Mouse (Mus musculus) neural tube, embryonic 13.5 days (tissue): Measurements from ENCODE around the gene A630023A22Rik. TPM values are rescaled to one million over a fixed set of nuclear protein-coding genes. Genes with fewer than 3 reads are reported as not detected.

Source experiments
- ATAC-seq: fragments of 200-750 bp; cut with Nextera tagmentation; 2 replicates; pipeline ENCODE4 v1.8.0; 2017; ENCODE audit warnings: low read depth, mild to moderate bottlenecking, moderate TSS enrichment, moderate library complexity
- H3K27ac ChIP-seq: fragments of 300-500 bp; sonication (generic); replicated peaks from 2 replicates; pipeline ENCODE4 v1.5.1; 2015; ENCODE audit warnings: moderate library complexity, mild to moderate bottlenecking, inconsistent platforms
- H3K27me3 ChIP-seq: fragments of 300-500 bp; sonication (generic); 2 replicates; pipeline ENCODE4 v1.6.1; 2015; ENCODE audit warnings: mild to moderate bottlenecking, inconsistent platforms
- H3K36me3 ChIP-seq: fragments of 300-500 bp; sonication (generic); 2 replicates; pipeline ENCODE4 v1.6.1; 2015; ENCODE audit warnings: mild to moderate bottlenecking, inconsistent platforms
- H3K4me1 ChIP-seq: fragments of 300-500 bp; sonication (generic); replicated peaks from 2 replicates; pipeline ENCODE4 v1.6.1; 2015; ENCODE audit warnings: inconsistent platforms
- H3K4me2 ChIP-seq: fragments of 300-500 bp; sonication (generic); 2 replicates; pipeline ENCODE4 v1.6.1; 2015; ENCODE audit warnings: inconsistent platforms, mild to moderate bottlenecking, moderate library complexity
- H3K4me3 ChIP-seq: fragments of 300-500 bp; sonication (generic); 2 replicates; pipeline ENCODE4 v1.5.1; 2015; ENCODE audit warnings: mild to moderate bottlenecking, inconsistent platforms
- H3K9ac ChIP-seq: fragments of 300-500 bp; sonication (generic); 2 replicates; pipeline ENCODE4 v1.6.1; 2015; ENCODE audit warnings: moderate library complexity, mild to moderate bottlenecking, inconsistent platforms
- H3K9me3 ChIP-seq: fragments of 300-500 bp; sonication (generic); 2 replicates; pipeline ENCODE4 v1.6.1; 2016; ENCODE audit warnings: inconsistent platforms
- WGBS: fragments of 180-500 bp; shearing (Covaris S2); methylation state at CpG from one replicate; pipeline ENCODE4 v1.1.7; 2015; 5-methylcytosine and 5-hydroxymethylcytosine counted together
- polyA plus RNA-seq: library from polyadenylated mRNA; unstranded; fragments of >200 nt; fragmentation: Nextera tagmentation; extraction: Ambion mirVana; gene quantifications from 2 replicates; pipeline ENCODE4 v1.2.1, GENCODE M21; 2015

Gene A630023A22Rik
- polyA plus RNA-seq, 1 experiment from 2014 or later = not detected

DNA sequence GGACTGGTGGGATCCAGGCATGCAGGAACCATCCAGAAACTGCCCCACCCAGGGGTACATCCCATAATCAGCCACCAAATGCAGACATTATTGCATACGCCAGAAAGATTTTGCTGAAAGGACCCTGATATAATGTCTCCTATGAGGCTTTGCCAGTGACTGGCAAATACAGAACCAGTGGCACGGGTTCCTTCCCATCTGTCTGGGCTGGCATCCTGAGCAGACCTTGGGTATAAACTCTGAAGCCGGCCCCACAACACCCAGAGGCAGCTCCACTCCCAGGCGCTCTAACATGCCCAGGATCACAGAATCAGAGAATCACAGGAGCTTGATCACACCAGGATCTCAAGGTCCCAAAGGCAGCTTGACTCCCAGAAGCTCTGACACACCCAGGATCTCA, 11.8 kb upstream of the A630023A22Rik start:
- Histone ChIP-seq H3K36me3 (no peaks in the 10 kb centered on the region), H3K4me2 (no peak overlapping the region), H3K4me3 (no peak overlapping the region), H3K9ac (no peak overlapping the region), H3K27me3 (no peaks in the 10 kb centered on the region), H3K4me1 (no peaks in the 10 kb centered on the region), H3K9me3 (no peaks in the 10 kb centered on the region), H3K27ac (no peak overlapping the region)
- 91% methylated on average over 4 of the region's 4 CpGs for WGBS
- no peak for ATAC-seq

GRCm38 (mm10) chr14:34107594-34107993, 5.0 kb upstream of the A630023A22Rik start:
- Histone ChIP-seq H3K9me3 (no peaks in the 10 kb centered on the region), H3K4me2 (no peak overlapping the region), H3K4me3 (no peak overlapping the region), H3K4me1 (0 out of 2 replicates have a peak, but pooled peaks cover 4% of the 10 kb centered on the region), H3K9ac (no peak overlapping the region), H3K36me3 (no peaks in the 10 kb centered on the region), H3K27ac (no peak overlapping the region), H3K27me3 (no peaks in the 10 kb centered on the region)
- no peak for ATAC-seq
- WGBS = 81% methylated on average over 4 of the region's 4 CpGs

- Histone ChIP-seq H3K4me1 (0 out of 2 replicates have a peak, but pooled peaks cover 4% of the 10 kb centered on the region), H3K4me3 (no peak overlapping the region), H3K27me3 (no peaks in the 10 kb centered on the region), H3K9me3 (no peaks in the 10 kb centered on the region), H3K9ac (no peak overlapping the region), H3K36me3 (no peaks in the 10 kb centered on the region), H3K4me2 (no peak overlapping the region), H3K27ac (no peak overlapping the region)
- WGBS = 57% methylated on average over 12 of the region's 12 CpGs
- no peak for ATAC-seq
Measured at GRCm38 (mm10) chr14:34106389-34107062, 4.0 kb upstream of the A630023A22Rik start.

- H3K4me2 ChIP-seq = no peak overlapping the region
- no peak overlapping the region for H3K4me3 ChIP-seq
- H3K9ac ChIP-seq = no peak overlapping the region
- H3K27me3 ChIP-seq = no peaks in the 10 kb centered on the region
- peak; percentile 43; the same call in 1 of the 2 replicates for ATAC-seq
- no peaks in the 10 kb centered on the region for H3K36me3 ChIP-seq
- no peak overlapping the region for H3K27ac ChIP-seq
- 22% methylated on average over 8 of the region's 8 CpGs for WGBS
- no peaks in the 10 kb centered on the region for H3K9me3 ChIP-seq
- H3K4me1 ChIP-seq = 0 out of 2 replicates have a peak, but pooled peaks cover 4% of the 10 kb centered on the region
Measured at GRCm38 (mm10) chr14:34104892-34105291, 2.3 kb upstream of the A630023A22Rik start.

DNA sequence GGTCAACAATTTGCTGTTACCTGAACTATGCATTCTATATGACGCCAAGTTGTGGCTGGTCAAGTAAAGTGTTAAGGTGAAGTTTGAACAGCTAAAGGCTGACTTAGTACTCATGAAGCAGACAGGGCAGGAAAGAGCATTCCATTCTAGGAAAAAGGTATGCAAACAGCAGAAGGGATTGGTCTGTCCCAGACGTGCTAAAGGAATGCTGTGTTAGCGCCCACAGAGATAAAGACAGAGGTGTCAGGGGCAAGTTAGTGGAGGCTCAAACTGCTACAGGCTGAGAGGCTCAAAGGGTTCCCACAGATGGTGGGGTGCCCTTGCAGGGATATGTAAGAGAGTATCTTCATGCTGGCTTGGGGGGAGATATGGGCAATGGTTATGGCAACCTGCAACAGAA, 1.3 kb upstream of the A630023A22Rik start:
- no peaks in the 10 kb centered on the region for H3K9me3 ChIP-seq
- no peak for ATAC-seq
- H3K4me1 ChIP-seq = 0 out of 2 replicates have a peak, but pooled peaks cover 4% of the 10 kb centered on the region
- 84% methylated on average over 3 of the region's 3 CpGs for WGBS
- no peak overlapping the region for H3K9ac ChIP-seq
- no peak overlapping the region for H3K4me2 ChIP-seq
- H3K36me3 ChIP-seq = no peaks in the 10 kb centered on the region
- H3K27me3 ChIP-seq = no peaks in the 10 kb centered on the region
- no peak overlapping the region for H3K27ac ChIP-seq
- no peak overlapping the region for H3K4me3 ChIP-seq

DNA sequence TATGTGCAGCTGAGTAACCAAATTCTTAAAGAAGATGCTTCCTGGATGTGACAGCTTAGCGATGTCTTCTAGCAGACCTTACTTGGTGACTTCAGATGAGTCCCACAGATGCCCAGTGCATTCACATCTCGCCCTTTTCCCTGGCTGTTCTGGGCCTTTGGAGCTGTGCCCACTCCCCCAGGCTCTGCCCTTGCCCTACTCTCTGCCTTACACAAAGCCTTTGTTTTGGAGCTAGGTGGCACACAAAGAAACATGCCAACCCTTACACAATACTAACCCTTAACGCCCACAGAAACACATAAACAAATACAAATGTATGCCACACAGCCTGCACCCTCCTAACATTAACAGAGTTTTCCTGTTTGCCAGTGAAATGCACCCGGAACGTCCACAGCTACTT, 6.4 kb downstream of the A630023A22Rik start:
- no peaks in the 10 kb centered on the region for H3K36me3 ChIP-seq
- H3K4me1 ChIP-seq = no peaks in the 10 kb centered on the region
- H3K9ac ChIP-seq = no peak overlapping the region
- H3K9me3 ChIP-seq = no peaks in the 10 kb centered on the region
- no peaks in the 10 kb centered on the region for H3K27me3 ChIP-seq
- no peak for ATAC-seq
- no peak overlapping the region for H3K27ac ChIP-seq
- 86% methylated on average over 5 of the region's 5 CpGs for WGBS
- H3K4me3 ChIP-seq = no peak overlapping the region
- H3K4me2 ChIP-seq = no peak overlapping the region

- no peaks in the 10 kb centered on the region for H3K4me1 ChIP-seq
- H3K27ac ChIP-seq = no peak overlapping the region
- 89% methylated on average over 1 of the region's 1 CpGs for WGBS
- no peaks in the 10 kb centered on the region for H3K36me3 ChIP-seq
- ATAC-seq = no peak
- H3K27me3 ChIP-seq = no peaks in the 10 kb centered on the region
- no peaks in the 10 kb centered on the region for H3K9me3 ChIP-seq
- H3K9ac ChIP-seq = no peak overlapping the region
- no peak overlapping the region for H3K4me2 ChIP-seq
- H3K4me3 ChIP-seq = no peak overlapping the region
Measured at GRCm38 (mm10) chr14:34092856-34093255, 9.7 kb downstream of the A630023A22Rik start.

GRCm38 (mm10) chr14:34091475-34091874, 11.1 kb downstream of the A630023A22Rik start:
- WGBS = 90% methylated on average over 5 of the region's 5 CpGs
- H3K4me3 ChIP-seq = no peak overlapping the region
- no peak for ATAC-seq
- no peaks in the 10 kb centered on the region for H3K27me3 ChIP-seq
- H3K4me2 ChIP-seq = no peak overlapping the region
- no peak overlapping the region for H3K9ac ChIP-seq
- no peak overlapping the region for H3K27ac ChIP-seq
- H3K9me3 ChIP-seq = no peaks in the 10 kb centered on the region
- H3K4me1 ChIP-seq = no peaks in the 10 kb centered on the region
- no peaks in the 10 kb centered on the region for H3K36me3 ChIP-seq

GRCm38 (mm10) chr14:34089796-34090195, 12.8 kb downstream of the A630023A22Rik start:
- H3K27ac ChIP-seq = no peak overlapping the region
- H3K27me3 ChIP-seq = no peaks in the 10 kb centered on the region
- H3K36me3 ChIP-seq = no peaks in the 10 kb centered on the region
- no peak overlapping the region for H3K9ac ChIP-seq
- H3K4me2 ChIP-seq = no peak overlapping the region
- ATAC-seq = no peak
- WGBS = 89% methylated on average over 8 of the region's 8 CpGs
- no peaks in the 10 kb centered on the region for H3K4me1 ChIP-seq
- no peak overlapping the region for H3K4me3 ChIP-seq
- no peaks in the 10 kb centered on the region for H3K9me3 ChIP-seq

GRCm38 (mm10) chr14:34087856-34088398, 14.6 kb downstream of the A630023A22Rik start:
- Histone ChIP-seq H3K4me3 (no peak overlapping the region), H3K9me3 (no peaks in the 10 kb centered on the region), H3K4me2 (no peak overlapping the region), H3K27me3 (no peaks in the 10 kb centered on the region), H3K36me3 (no peaks in the 10 kb centered on the region), H3K27ac (no peak overlapping the region), H3K9ac (no peak overlapping the region), H3K4me1 (no peaks in the 10 kb centered on the region)
- 84% methylated on average over 2 of the region's 2 CpGs for WGBS
- ATAC-seq = no peak

GRCm38 (mm10) chr14:34086806-34087205, 15.7 kb downstream of the A630023A22Rik start:
- no peaks in the 10 kb centered on the region for H3K4me1 ChIP-seq
- H3K36me3 ChIP-seq = no peaks in the 10 kb centered on the region
- 65% methylated on average over 4 of the region's 4 CpGs for WGBS
- H3K27ac ChIP-seq = no peak overlapping the region
- H3K9me3 ChIP-seq = no peaks in the 10 kb centered on the region
- no peak overlapping the region for H3K4me3 ChIP-seq
- H3K27me3 ChIP-seq = no peaks in the 10 kb centered on the region
- H3K9ac ChIP-seq = no peak overlapping the region
- no peak overlapping the region for H3K4me2 ChIP-seq
- ATAC-seq = no peak

DNA sequence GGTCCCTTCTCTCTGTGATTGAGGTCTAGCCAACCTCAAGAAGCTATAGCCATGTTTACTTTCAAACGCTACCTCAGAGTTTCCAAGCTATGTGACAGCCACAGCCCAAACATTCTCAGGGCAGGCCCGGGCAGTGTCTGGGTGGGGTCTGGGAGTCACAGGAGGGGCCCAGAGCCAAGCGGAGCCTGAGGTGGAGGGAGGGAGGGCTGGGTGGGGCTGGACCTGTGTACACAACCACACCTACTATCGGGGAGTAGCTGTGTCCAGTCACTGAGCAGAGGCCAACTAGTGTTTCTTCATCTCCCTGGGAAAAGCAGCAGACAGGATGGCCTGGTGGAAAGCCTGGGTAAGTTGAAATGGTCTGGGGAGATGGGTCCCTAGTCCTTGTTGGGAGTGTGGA, 16.8 kb downstream of the A630023A22Rik start, which contains the start of gene Anxa8:
Anxa8 (plus strand) TSS at position 251 of the 400 bp plus-strand sequence.
- no peak within 1 kb of the TSS for H3K27ac ChIP-seq
- no peak for ATAC-seq
- H3K36me3 ChIP-seq = no peaks in the 10 kb centered on the region
- no peaks in the 10 kb centered on the region for H3K4me1 ChIP-seq
- H3K4me3 ChIP-seq = no peak within 1 kb of the TSS
- no peak within 1 kb of the TSS for H3K9ac ChIP-seq
- H3K4me2 ChIP-seq = no peak within 1 kb of the TSS
- 81% methylated on average over 4 of the region's 4 CpGs for WGBS
- H3K9me3 ChIP-seq = no peaks in the 10 kb centered on the region
- 0 out of 2 replicates have a peak, but pooled peaks cover 5% of the 10 kb centered on the region for H3K27me3 ChIP-seq
